Mouse (Mus musculus) gastrocnemius, postnatal 4 days (tissue): Measurements from ENCODE around the gene Creg2. TPM values are rescaled to one million over a fixed set of nuclear protein-coding genes. Genes with fewer than 3 reads are reported as not detected.
"Not testable (repeated sequence)": the region's sequence is repeated elsewhere in the genome, so short reads cannot be mapped to it uniquely, and the experiment has no call there.

Experiments
- DNase-seq, 2 experiments: peaks; one replicate each; pipeline ENCODE4 v3.0.0; 2021 to 2022; ENCODE audit warnings: low spot score in 2 of 2, mixed read lengths in 2 of 2
- long read RNA-seq, 2 experiments: library from polyadenylated mRNA; stranded (forward); transcript quantifications; one replicate each; pipeline ENCODE4 v2.0.0; 2021
- total RNA-seq, 2 experiments: library from RNA; stranded (reverse); gene quantifications; 2 replicates each; pipeline ENCODE4 v1.2.3; 2021

Creg2 gene
- total RNA-seq = under 1 TPM in 1 of 2 experiments, not detected in 1; 0.10 TPM
- long read RNA-seq, experiment 1 = 0 reads
- long read RNA-seq, experiment 2 = 0 reads

DNA sequence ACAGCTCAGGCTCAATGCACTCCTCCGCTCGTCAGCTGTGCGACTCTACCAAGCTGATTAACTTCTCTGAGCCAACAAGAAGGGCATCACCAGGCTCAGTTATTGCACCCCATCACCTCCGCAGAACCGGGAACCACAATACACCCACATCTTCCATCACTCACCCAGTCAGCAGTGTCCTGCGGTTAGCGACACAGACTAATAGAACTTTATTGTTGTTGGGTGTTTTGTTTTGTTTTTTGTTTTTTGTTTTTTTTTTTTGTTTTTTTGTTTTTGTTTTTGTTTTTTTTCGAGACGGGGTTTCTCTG lies at the start of gene Creg2:
Creg2 (minus strand) TSS at position 234 of the 308 bp plus-strand sequence.
- DNase-seq = no peak

DNA sequence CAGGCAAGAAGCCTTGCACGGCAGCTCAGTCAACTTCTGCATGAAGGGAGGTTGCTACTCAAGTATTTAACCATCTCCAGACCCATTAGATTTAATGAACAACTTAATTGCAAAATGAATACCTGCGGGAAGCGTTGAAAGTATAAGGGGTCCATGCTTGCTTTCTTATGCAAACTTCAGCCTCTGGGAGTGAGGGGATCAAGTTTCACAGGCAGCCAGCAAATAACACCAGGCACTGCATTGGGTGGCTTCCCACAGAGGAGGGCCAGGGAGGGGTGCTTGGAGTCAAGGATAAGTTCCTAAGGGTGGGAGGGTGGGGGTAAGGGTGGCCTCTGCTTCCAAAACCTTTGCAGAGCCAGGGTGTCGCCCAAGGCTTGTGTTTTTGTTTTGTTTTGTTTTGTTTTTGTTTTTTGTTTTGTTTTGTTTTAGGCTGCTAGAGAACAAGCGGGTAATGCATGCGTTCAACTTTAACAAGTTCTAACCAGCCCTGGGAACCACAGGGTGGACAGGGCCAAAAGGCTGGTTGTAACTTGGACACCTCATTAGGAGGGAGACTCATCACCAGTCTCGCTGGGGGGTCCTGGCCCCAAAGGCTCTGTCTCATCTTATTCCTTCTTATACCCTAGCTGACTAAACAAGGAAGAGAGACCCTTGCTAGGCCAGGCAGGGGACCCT lies 49.5 kb upstream of the Creg2 start:
- no peak for DNase-seq

GRCm38 (mm10) chr1:39698456-39698855 lies 47.2 kb upstream of the Creg2 start:
- no peak for DNase-seq

- no peak for DNase-seq
These were observed 43.9 kb upstream of the Creg2 start for GRCm38 (mm10) chr1:39695198-39695597.

- DNase-seq = no peak
These were observed 43.5 kb upstream of the Creg2 start for GRCm38 (mm10) chr1:39694756-39695155.

DNA sequence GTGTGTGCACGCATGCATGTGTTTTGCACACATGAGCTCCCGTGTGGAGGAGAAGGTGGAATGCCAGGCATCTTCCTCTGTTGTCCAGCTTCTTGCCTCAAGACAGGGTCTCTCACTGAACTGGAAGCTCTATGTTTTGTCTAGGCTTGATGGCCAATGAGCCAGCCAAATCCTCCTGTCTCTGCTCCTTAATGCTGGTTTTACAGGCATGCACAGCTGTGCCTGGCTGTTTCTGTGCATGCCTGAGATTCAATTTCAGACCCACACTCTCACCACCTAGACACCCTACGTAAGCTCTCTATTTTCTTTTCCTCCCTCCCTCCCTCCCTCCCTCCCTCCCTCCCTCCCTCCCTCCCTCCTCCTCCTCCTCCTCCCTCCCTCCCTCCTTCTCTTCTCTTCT lies 40.7 kb upstream of the Creg2 start:
- no peak for DNase-seq

DNA sequence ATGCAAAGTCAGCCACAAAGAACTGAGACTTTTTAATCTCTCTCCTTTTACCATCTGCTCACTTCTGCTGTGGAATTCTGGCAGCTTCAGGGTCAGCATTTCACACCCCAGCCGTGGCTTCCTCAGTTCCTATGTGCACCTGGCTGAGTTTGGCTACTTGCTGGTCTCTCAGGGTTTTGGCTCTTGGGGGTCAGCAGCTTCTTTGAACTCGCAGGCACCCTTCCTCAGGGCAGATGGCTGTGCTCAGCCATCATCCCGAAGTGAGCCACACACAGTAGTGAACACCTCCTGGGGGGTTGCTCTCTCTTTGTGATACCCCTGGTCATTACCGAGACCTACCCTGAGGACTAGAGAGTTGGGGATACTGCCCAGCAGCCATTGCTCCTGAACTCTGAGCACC lies 39.8 kb upstream of the Creg2 start:
- no peak for DNase-seq

DNA sequence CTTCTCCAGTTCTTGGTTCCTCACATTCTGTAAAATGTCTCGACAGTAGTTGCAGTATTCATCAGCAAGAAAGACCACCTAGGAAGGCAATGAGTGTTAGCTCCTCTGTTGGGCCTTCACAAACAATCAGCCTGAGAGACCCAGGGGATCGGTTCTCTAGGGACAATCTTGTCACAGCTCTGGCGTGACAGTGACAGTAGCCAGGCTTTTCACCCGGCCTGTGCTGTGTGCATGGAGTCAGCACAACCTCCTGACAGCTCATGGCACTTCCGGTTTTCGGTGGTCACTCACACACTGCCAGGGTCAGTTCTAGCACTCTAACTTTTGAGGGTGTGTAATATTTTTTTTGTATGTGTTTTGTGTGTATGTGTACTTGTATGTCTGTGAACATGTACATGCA lies 37.3 kb upstream of the Creg2 start:
- DNase-seq = no peak

GRCm38 (mm10) chr1:39687279-39687678 lies 36.0 kb upstream of the Creg2 start:
- no peak for DNase-seq

- DNase-seq = peak in 1 of 2 experiments; percentile 78
These were observed 34.6 kb upstream of the Creg2 start for GRCm38 (mm10) chr1:39685841-39686240.

- DNase-seq = no peak
These were observed 30.4 kb upstream of the Creg2 start for GRCm38 (mm10) chr1:39681638-39682037.

DNA sequence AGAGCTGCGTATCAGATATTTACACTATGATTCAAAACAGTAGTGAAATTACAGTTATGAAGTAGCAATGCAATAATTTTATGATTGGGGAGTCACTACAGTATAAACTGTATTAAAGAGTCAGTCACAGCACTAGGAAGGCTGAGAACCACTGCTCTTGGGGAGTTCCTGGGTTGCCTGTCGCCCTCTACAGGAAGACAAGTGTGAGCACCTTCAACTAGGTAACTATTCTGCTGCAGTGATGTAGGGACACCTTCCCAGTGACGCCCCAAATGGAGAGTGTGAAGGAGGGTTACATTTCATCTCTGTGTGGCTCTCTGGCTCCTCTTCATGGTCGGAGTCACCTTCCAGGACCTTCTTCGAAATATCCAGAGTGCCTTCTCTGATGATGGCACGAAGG lies 29.3 kb upstream of the Creg2 start:
- DNase-seq = no peak

DNA sequence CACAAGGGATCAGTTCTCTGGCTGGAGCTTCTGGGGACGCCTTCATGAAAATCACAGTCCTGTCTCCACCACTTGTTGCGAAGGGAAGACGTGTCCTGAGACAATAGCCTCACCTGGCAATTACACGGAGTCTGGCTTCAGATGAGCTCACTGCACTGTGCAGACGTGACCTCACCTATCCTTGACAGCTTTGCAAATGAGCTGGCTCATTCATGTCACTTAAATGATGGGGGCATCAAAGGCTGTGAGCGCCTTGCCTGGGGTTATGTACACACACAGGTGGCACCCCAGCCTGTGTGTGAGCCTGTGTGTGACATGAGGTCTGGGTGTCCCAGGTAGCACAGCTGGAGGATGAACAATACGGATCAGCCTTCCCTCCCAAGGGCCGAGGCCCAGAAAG lies 27.6 kb upstream of the Creg2 start:
- DNase-seq = no peak

GRCm38 (mm10) chr1:39676221-39676876 lies 25.1 kb upstream of the Creg2 start:
- DNase-seq = no peak

DNA sequence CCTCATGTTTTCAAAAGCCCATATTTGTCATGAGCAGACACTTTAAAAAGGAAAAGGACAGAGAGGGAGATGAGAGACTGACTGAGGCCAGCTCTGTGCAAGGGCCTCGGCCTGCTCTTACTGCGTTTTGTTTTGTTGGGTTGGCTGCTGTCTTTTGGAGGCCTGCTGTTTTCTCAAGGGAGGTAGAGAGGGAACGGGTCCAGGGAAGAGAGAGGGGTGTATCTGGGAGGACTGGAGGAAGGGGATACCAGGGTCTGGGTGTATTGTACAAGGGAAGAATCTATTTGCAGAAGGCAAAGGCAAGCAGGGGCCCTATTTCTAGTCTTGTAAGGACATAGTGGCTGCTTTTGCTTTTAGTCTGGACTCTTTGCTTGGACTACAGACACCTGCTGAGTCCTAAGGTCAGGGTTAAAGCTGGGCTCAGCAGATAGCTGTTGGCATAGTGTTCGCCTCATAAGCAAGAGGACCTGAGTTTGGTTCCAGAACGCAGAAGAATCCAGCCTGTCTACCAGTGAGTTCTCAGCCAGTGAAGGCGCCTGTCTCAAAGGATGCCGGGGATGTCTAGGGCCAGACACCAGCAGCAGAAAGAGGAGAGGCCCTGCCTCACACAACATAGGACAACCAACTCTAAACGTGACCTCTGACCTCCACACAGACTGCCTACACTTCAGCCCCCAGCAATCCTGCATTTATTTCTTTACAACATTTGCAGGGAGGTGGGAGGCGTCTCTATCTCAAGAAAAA lies 21.3 kb upstream of the Creg2 start:
- DNase-seq = no peak

DNA sequence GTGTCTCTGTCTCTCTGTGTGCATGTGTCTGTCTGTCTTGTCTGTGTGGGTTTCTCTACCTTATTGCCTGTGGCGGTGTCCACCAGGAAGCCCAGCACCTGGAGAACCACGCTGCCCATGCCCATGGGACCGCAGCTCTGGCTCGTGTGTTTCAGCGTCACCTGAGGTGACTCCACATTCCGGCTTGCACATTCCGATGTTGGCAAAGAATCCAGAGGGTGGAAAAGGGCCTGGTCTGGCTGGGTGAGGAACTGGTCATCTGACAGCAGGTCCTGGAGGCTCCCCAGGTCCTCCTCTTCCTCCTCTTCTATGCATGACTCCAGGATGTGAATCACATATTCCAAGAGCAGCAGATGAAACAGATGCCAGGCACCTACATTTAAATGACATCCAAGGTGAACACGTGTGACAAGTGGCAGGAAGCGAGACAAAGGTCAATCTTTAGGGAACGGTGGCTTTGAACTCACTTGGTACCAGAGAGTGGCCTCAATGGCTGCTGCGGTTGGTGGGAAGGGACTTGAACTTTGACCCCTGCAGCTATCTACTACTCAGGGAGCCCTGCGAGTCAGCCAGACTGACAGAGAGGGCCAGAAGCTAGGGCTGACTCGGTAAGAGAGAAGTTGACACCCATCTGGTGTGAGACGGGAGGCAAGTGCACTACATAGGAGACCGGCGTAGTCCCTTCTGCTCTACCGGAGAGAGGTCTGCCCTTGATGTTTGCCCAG lies 19.1 kb upstream of the Creg2 start:
- no peak for DNase-seq

- no peak for DNase-seq
These were observed 15.5 kb upstream of the Creg2 start for GRCm38 (mm10) chr1:39666751-39667252.

- DNase-seq = no peak
These were observed 12.9 kb upstream of the Creg2 start for GRCm38 (mm10) chr1:39664039-39664625.

GRCm38 (mm10) chr1:39663050-39663449 lies 11.8 kb upstream of the Creg2 start:
- DNase-seq = no peak

DNA sequence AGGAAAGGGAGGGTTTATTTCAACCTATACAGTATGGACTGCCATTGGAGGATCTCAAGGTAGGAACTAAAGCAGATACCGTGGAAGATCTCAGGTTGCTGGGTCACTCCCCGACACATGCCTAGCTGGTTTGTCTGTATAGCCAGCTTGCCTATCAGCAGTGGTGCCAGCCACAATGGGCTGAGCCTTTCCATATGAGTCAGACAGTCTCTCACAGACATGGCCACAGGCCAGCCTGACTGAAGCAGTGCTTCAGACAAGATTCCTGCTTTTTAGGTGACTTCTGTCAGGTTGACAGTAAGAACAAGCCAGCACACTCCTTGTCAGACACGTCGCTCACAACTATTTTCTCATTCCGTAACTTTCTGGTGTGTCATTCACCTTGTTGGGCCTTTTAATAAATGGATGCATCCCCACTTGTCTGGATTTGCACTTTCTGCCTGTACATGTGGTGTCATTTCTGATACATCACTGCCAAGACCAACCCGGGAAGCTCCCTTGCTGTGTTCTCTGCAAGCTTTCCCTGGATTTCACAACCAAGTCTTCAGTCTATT lies 5.8 kb upstream of the Creg2 start:
- no peak for DNase-seq

- not testable (repeated sequence) for DNase-seq
These were observed 3.6 kb upstream of the Creg2 start for GRCm38 (mm10) chr1:39654901-39655300.
